Mouse (Mus musculus): ENCODE measurements around the gene Ankrd10. TPM values are rescaled to one million over a fixed set of nuclear protein-coding genes. Genes with fewer than 3 reads are reported as not detected.
"Not testable (repeated sequence)": the region's sequence is repeated elsewhere in the genome, so short reads cannot be mapped to it uniquely, and the experiment has no call there.

Ankrd10 gene
- 10 to 100 TPM; 19.3 to 21.5 TPM for total RNA-seq (2021)
- 39.9 and 57.5 TPM in 2 replicates for polyA plus RNA-seq (2012; rRNA removed)
- long read RNA-seq, full-length matches to known transcripts, result 8 of 18 reads
- long read RNA-seq, partial matches to known transcripts, result 1 of 18 reads
- long read RNA-seq, other reads (novel, unspliced or antisense), result 9 of 18 reads

DNA sequence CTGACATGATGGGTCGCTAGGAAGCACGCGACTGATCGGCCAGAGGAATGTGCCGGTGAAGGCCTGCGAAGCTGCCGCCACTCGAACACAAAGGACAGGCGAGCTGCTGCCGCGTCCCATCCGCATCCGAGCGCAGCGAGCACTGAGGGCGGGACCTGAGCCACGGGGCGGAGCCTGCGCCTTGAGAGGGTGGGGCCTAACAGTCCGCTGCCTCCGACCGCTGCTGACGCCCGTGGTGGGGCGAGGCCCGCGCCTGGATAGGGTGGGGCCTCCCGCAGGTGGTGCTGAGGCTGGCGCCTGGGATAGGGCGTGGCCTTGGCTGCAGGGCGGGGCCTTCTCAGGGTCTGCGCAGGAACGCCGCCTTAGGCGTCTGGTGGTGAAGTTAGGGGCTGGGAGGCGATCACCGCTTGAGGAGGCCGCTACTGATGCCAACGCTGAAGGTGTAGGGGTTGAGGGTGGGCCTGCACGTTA lies at the start of gene Ankrd10:
TSS of gene Ankrd10 (minus strand) at position 147 of the 471 bp plus-strand sequence.
- Histone ChIP-seq H3K27ac (peak within 1 kb of the TSS; percentile 94), H3K36me3 (ENCODE audit: control insufficient read depth, insufficient read depth, low read length) (peaks cover 7% of the 10 kb centered on the region; the same call in 1 of the 2 replicates), H3K9ac (ENCODE audit: low read depth, low read length) (peak within 1 kb of the TSS; percentile 85), H3K27me3 (ENCODE audit: control insufficient read depth, insufficient read depth, low read length) (no peaks in the 10 kb centered on the region), H3K79me2 (replicated peaks; ENCODE audit: control insufficient read depth, insufficient read depth, low read length) (no peaks in the 10 kb centered on the region), H3K4me1 (ENCODE audit: control insufficient read depth, insufficient read depth, low read length) (peaks cover 8% of the 10 kb centered on the region), H3K4me3 (peak within 1 kb of the TSS; percentile 69)
- TF ChIP-seq EP300 (IDR thresholded peaks at IDR 0.05; ENCODE audit: insufficient read depth, low read depth, low read length) (no peak), POLR2A (IDR thresholded peaks at IDR 0.05; ENCODE audit: insufficient read depth, low read depth, low read length) (peak; percentile 94)
- peak; percentile 97 to 98 for DNase-seq
- WGBS, result under 1% methylated on average over 40 of the region's 40 CpGs
- intact Hi-C loops (cut with DNase I), result loop anchor here (2.0 to 10.0 kb wide), 4 partner anchors 57 to 119 kb away; partner anchors contain the start of gene Cars2

DNA sequence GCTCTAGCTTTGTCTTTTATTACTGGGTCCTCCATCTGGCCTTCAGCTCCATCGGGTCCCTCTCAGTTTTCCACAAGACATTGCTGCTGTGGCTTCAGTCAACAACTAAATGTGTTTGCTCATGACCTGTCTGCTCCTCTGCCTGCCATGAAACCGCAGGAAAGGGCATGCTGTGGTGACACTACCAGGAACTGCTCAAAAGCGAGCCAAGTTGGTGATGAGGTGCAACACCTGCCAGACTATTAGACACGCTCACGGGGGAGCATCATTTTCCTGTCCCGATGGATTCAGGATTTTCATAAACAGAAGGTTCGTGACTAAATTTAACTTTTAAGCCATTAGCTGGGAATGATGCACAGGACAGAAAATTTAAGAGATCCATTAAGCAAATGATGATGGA lies 49.0 kb upstream of the Ankrd10 start:
- no peak for DNase-seq
- Histone ChIP-seq H3K36me3 (ENCODE audit: control insufficient read depth, insufficient read depth, low read length) (no peaks in the 10 kb centered on the region), H3K79me2 (replicated peaks; ENCODE audit: control insufficient read depth, insufficient read depth, low read length) (no peaks in the 10 kb centered on the region), H3K4me1 (ENCODE audit: control insufficient read depth, insufficient read depth, low read length) (no peaks in the 10 kb centered on the region), H3K27me3 (ENCODE audit: control insufficient read depth, insufficient read depth, low read length) (no peaks in the 10 kb centered on the region), H3K9ac (ENCODE audit: low read depth, low read length) (no peak overlapping the region), H3K4me3 (no peak overlapping the region), H3K27ac (no peak overlapping the region)
- no peak for TF ChIP-seq EP300 (IDR thresholded peaks at IDR 0.05; ENCODE audit: insufficient read depth, low read depth, low read length)
- no peak for TF ChIP-seq POLR2A (IDR thresholded peaks at IDR 0.05; ENCODE audit: insufficient read depth, low read depth, low read length)
- TF ChIP-seq CTCF (IDR thresholded peaks at IDR 0.05), result no peak
- 86% methylated on average over 7 of the region's 7 CpGs for whole genome bisulfite sequencing
- intact Hi-C loops (cut with DNase I), result no loop called here

- no peak overlapping the region for H3K4me3 ChIP-seq
- H3K36me3 ChIP-seq (ENCODE audit: control insufficient read depth, insufficient read depth, low read length), result no peaks in the 10 kb centered on the region
- H3K27ac ChIP-seq, result no peak overlapping the region
- H3K27me3 ChIP-seq (ENCODE audit: control insufficient read depth, insufficient read depth, low read length), result no peaks in the 10 kb centered on the region
- no peak overlapping the region for H3K9ac ChIP-seq (ENCODE audit: low read depth, low read length)
- no peak for TF ChIP-seq CTCF (IDR thresholded peaks at IDR 0.05)
- WGBS, result 62% methylated on average over 2 of the region's 2 CpGs
- intact Hi-C loops (cut with DNase I), result no loop called here
- no peaks in the 10 kb centered on the region for H3K79me2 ChIP-seq (replicated peaks; ENCODE audit: control insufficient read depth, insufficient read depth, low read length)
- no peak for DNase-seq
- H3K4me1 ChIP-seq (ENCODE audit: control insufficient read depth, insufficient read depth, low read length), result no peaks in the 10 kb centered on the region
Measured at GRCm38 (mm10) chr8:11668308-11668707, 32.8 kb upstream of the Ankrd10 start.

DNA sequence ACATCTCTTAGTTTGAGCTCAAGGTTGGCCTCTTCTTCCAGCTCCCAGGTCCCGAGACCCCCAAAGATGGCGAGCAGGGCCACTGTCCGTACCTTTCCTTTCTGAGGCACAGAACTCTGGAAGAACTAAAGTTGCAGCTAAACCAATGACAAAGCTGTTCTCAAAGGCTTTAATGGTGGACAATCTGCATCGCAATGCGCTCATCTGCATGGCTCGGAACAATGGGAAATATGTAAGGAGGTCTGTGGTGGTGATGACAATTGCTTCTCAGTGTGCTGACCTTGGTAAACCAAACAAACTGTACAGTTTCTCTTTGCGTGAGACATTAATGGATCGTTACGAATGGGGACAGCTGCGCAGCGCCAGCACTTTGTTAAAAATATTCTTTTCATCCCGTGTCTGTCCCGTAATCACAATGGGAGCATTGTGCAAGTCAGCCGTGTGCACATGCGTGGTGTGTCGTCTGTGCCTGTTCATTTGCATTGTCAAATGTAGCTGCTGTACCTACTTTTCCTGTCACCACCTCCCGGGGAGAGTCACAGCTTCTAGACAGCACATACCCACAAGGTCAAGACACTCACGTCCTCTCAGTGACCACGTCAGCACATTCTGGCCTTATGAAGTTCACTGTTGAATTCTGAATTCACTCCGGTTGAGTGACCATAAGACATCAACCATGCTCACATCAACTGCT lies 30.6 kb upstream of the Ankrd10 start:
- H3K27ac ChIP-seq; H3K79me2 ChIP-seq (replicated peaks; ENCODE audit: control insufficient read depth, insufficient read depth, low read length); H3K9ac ChIP-seq (ENCODE audit: low read depth, low read length); H3K4me1 ChIP-seq (ENCODE audit: control insufficient read depth, insufficient read depth, low read length); DNase-seq; H3K4me3 ChIP-seq; H3K27me3 ChIP-seq (ENCODE audit: control insufficient read depth, insufficient read depth, low read length); H3K36me3 ChIP-seq (ENCODE audit: control insufficient read depth, insufficient read depth, low read length); intact Hi-C loops (cut with DNase I): not testable (repeated sequence)
- 71% methylated on average over 20 of the region's 20 CpGs for WGBS

GRCm38 (mm10) chr8:11661969-11662368 lies 26.4 kb upstream of the Ankrd10 start:
- Histone ChIP-seq H3K9ac (ENCODE audit: low read depth, low read length) (no peak overlapping the region), H3K79me2 (replicated peaks; ENCODE audit: control insufficient read depth, insufficient read depth, low read length) (no peaks in the 10 kb centered on the region), H3K4me3 (no peak overlapping the region), H3K4me1 (ENCODE audit: control insufficient read depth, insufficient read depth, low read length) (no peaks in the 10 kb centered on the region), H3K36me3 (ENCODE audit: control insufficient read depth, insufficient read depth, low read length) (no peaks in the 10 kb centered on the region), H3K27ac (no peak overlapping the region), H3K27me3 (ENCODE audit: control insufficient read depth, insufficient read depth, low read length) (no peaks in the 10 kb centered on the region)
- no peak for DNase-seq
- TF ChIP-seq EP300 (IDR thresholded peaks at IDR 0.05; ENCODE audit: insufficient read depth, low read depth, low read length) (no peak), POLR2A (IDR thresholded peaks at IDR 0.05; ENCODE audit: insufficient read depth, low read depth, low read length) (no peak), CTCF (IDR thresholded peaks at IDR 0.05) (no peak)
- intact Hi-C loops (cut with DNase I), result no loop called here
- 69% methylated on average over 3 of the region's 3 CpGs for WGBS

DNA sequence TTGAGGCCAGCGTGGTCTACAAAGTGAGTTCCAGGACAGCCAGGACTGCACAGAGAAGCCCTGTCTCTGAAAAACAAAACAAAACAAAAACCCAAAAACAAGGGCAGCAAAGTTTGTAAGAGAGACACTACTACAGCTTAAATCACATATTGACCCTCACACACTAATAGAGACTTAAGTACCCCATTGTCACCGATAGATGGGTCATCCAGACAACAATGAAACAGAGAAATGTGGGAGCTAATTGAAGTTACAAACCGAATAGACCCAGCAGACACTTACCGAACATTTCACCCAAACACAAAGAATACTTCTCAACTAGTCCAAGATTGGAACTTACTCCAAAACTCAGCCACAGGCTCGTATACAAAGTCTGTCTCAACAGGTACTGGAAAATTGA lies 14.5 kb upstream of the Ankrd10 start:
- TF ChIP-seq CTCF (IDR thresholded peaks at IDR 0.05), result no peak
- TF ChIP-seq EP300 (IDR thresholded peaks at IDR 0.05; ENCODE audit: insufficient read depth, low read depth, low read length), result no peak
- TF ChIP-seq POLR2A (IDR thresholded peaks at IDR 0.05; ENCODE audit: insufficient read depth, low read depth, low read length), result no peak
- H3K9ac ChIP-seq (ENCODE audit: low read depth, low read length), result no peak overlapping the region
- H3K4me3 ChIP-seq, result no peak overlapping the region
- H3K27me3 ChIP-seq (ENCODE audit: control insufficient read depth, insufficient read depth, low read length), result no peaks in the 10 kb centered on the region
- H3K36me3 ChIP-seq (ENCODE audit: control insufficient read depth, insufficient read depth, low read length), result no peaks in the 10 kb centered on the region
- no peak for DNase-seq
- H3K4me1 ChIP-seq (ENCODE audit: control insufficient read depth, insufficient read depth, low read length), result no peaks in the 10 kb centered on the region
- H3K79me2 ChIP-seq (replicated peaks; ENCODE audit: control insufficient read depth, insufficient read depth, low read length), result no peaks in the 10 kb centered on the region
- no peak overlapping the region for H3K27ac ChIP-seq
- intact Hi-C loops (cut with DNase I), result no loop called here
- 92% methylated on average over 5 of the region's 5 CpGs for WGBS
